Mouse (Mus musculus) intestine, embryonic 14.5 days (tissue): ENCODE data around the gene Nsun2. TPM values are rescaled to one million over a fixed set of nuclear protein-coding genes. Genes with fewer than 3 reads are reported as not detected.

Source experiments
- ATAC-seq: fragments of 200-750 bp; cut with Nextera tagmentation; replicated peaks from 2 replicates; pipeline ENCODE4 v1.8.0; 2017; ENCODE audit warnings: low read depth, moderate number of reproducible peaks, moderate TSS enrichment, moderate library complexity; ENCODE audit not compliant: low FRiP score, low TSS enrichment
- DNase-seq: peaks from one replicate; pipeline ENCODE4 v3.0.0-alpha.2; 2018; ENCODE audit warnings: low spot score
- H3K27ac ChIP-seq: fragments of 300-500 bp; sonication (generic); 2 replicates; pipeline ENCODE4 v1.5.1; 2014; ENCODE audit warnings: low read depth, mild to moderate bottlenecking, control low read depth
- H3K27me3 ChIP-seq: fragments of 300-500 bp; sonication (generic); replicated peaks from 2 replicates; pipeline ENCODE4 v1.6.1; 2014; ENCODE audit warnings: low read length, control low read depth; ENCODE audit not compliant: control insufficient read depth, insufficient read depth
- H3K36me3 ChIP-seq: fragments of 300-500 bp; sonication (generic); 2 replicates; pipeline ENCODE4 v1.6.1; 2014; ENCODE audit warnings: low read length, control low read depth; ENCODE audit not compliant: control insufficient read depth, insufficient read depth
- H3K4me1 ChIP-seq: fragments of 300-500 bp; sonication (generic); replicated peaks from 2 replicates; pipeline ENCODE4 v1.6.1; 2014; ENCODE audit warnings: low read length, control low read depth, mixed read lengths; ENCODE audit not compliant: control insufficient read depth, insufficient read depth
- H3K4me2 ChIP-seq: fragments of 300-500 bp; sonication (generic); 2 replicates; pipeline ENCODE4 v1.6.1; 2014; ENCODE audit warnings: low read length
- H3K4me3 ChIP-seq: fragments of 300-500 bp; sonication (generic); 2 replicates; pipeline ENCODE4 v1.5.1; 2014; ENCODE audit warnings: low read depth, low read length, control low read depth, mixed read lengths
- H3K9ac ChIP-seq: fragments of 300-500 bp; sonication (generic); 2 replicates; pipeline ENCODE4 v1.6.1; 2014; ENCODE audit warnings: mild to moderate bottlenecking, low read length
- H3K9me3 ChIP-seq: fragments of 300-500 bp; sonication (generic); 2 replicates; pipeline ENCODE4 v1.6.1; 2016; ENCODE audit warnings: low read length, control low read depth; ENCODE audit not compliant: control insufficient read depth
- WGBS: fragments of 180-500 bp; shearing (Covaris S2); extraction: QIAGEN DNeasy Blood & Tissue Kit; methylation state at CpG from one replicate; pipeline ENCODE4 v1.1.7; 2014; 5-methylcytosine and 5-hydroxymethylcytosine counted together
- polyA plus RNA-seq: library from polyadenylated mRNA; unstranded; fragments of >200 nt; fragmentation: Nextera tagmentation; extraction: Ambion mirVana; gene quantifications from 2 replicates; pipeline ENCODE4 v1.2.1, GENCODE M21; 2014

The Nsun2 gene
- polyA plus RNA-seq, 1 experiment from 2014 or later: 141 TPM

GRCm38 (mm10) chr13:69532101-69532892 is 1.2 kb upstream of the Nsun2 start:
- Histone ChIP-seq H3K4me2 (peak overlapping the region; percentile 85), H3K9me3 (no peaks in the 10 kb centered on the region), H3K27me3 (no peaks in the 10 kb centered on the region), H3K9ac (peak overlapping the region; percentile 88), H3K27ac (no peak overlapping the region), H3K36me3 (peaks cover 12% of the 10 kb centered on the region; the same call in 1 of the 2 replicates), H3K4me1 (peaks cover 36% of the 10 kb centered on the region), H3K4me3 (peak overlapping the region; percentile 96)
- 17% methylated on average over 14 of the region's 14 CpGs for WGBS
- ATAC-seq (no peak), DNase-seq (no peak)

DNA sequence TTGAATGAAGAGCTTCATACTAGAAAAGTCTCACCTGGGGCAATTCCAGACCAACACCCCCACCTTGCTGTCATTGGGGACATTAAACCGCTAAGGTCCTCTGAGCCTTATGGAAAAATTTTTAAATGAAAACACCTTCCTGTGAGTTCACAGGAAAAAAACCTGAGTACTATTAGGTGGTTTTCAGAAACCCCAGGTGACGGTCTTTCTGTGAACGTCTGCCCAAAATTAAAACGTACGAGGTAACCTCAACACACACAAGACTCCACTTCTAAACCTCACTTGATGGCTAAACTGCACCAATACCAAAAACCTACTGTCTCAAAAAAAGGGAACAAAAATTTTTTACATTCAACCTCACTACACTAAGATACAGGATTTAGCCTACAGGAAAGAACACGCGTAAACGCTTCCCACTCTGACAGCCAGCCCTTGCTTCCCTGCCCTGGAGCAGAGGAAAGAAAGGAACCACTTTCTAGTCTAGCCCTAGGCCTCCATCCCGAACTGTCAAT is 597 bp upstream of the Nsun2 start:
- 4% methylated on average over 9 of the region's 9 CpGs for WGBS
- H3K9ac ChIP-seq: peak overlapping the region; percentile 88
- H3K4me2 ChIP-seq: peak overlapping the region; percentile 85
- peaks cover 12% of the 10 kb centered on the region; the same call in 1 of the 2 replicates for H3K36me3 ChIP-seq
- no peaks in the 10 kb centered on the region for H3K27me3 ChIP-seq
- ATAC-seq: no peak
- peak overlapping the region; percentile 96 for H3K4me3 ChIP-seq
- H3K9me3 ChIP-seq: no peaks in the 10 kb centered on the region
- DNase-seq: no peak
- H3K4me1 ChIP-seq: peaks cover 36% of the 10 kb centered on the region
- peak overlapping the region; percentile 94 for H3K27ac ChIP-seq

GRCm38 (mm10) chr13:69534334-69534653 is 748 bp downstream of the Nsun2 start, which contains the start of gene Tent4a:
Gene Tent4a (minus strand): TSS chr13:69534617.
- DNase-seq (no peak), ATAC-seq (peak; percentile 88)
- Histone ChIP-seq H3K27ac (peak within 1 kb of the TSS; percentile 94), H3K27me3 (no peaks in the 10 kb centered on the region), H3K4me3 (peak within 1 kb of the TSS; percentile 96), H3K4me2 (peak within 1 kb of the TSS; percentile 85), H3K9me3 (no peaks in the 10 kb centered on the region), H3K4me1 (peaks cover 36% of the 10 kb centered on the region), H3K36me3 (peaks cover 8% of the 10 kb centered on the region; the same call in 1 of the 2 replicates), H3K9ac (peak within 1 kb of the TSS; percentile 88)
- WGBS: 0% methylated on average over 21 of the region's 57 CpGs

DNA sequence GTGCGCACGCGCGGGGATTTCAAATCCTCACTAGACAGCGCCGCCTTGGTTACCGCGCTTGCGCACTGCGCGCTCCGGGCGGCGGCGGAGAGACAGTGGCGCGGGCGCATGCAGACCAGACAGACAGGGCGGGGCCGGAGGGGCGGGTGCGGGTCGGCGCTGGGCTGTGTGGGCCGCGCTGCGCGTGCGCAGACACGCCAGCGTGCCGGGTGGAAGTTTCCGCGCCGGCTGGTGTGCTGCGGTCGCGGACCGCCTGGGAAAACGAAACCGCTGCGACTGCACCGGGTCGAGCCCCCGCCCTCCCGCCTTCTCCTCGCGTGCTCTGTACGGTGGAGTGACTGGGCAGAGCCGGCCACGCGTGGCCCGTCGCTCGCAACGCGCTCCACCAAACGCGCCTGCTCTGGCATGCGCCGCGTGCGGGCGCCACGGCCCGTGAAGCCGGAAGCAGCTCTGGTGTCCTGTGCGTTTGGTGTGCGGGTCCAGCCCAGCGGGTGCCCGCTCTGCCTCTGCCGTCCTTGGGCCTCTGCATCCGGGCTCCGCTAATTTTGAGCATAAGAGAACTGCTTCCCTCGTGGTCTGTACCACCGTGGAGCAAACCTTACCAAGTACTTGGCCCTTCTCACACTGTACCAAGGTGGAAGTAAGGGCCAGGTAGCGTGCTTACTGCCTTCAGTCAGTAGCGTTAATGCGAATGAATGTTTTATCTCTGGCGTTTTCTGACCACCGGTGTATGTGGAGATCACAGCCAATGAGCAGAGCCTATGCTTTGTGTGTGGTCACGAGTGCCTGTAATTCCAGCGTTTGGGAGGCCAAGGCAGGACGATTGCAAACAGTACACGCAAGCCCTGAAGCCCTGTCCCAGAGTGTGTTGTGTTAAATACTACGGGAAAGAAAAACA is 1.4 kb downstream of the Nsun2 start:
- Histone ChIP-seq H3K4me1 (peaks cover 36% of the 10 kb centered on the region), H3K4me3 (peak overlapping the region; percentile 96), H3K36me3 (peaks cover 7% of the 10 kb centered on the region; the same call in 1 of the 2 replicates), H3K9ac (peak overlapping the region; percentile 88), H3K4me2 (peak overlapping the region; percentile 80), H3K9me3 (no peaks in the 10 kb centered on the region), H3K27me3 (no peaks in the 10 kb centered on the region), H3K27ac (peak overlapping the region; percentile 94)
- DNase-seq (peak; percentile 93), ATAC-seq (peak; percentile 94)
- whole genome bisulfite sequencing: under 1% methylated on average over 70 of the region's 86 CpGs

GRCm38 (mm10) chr13:69536021-69536420 is 2.5 kb downstream of the Nsun2 start:
- DNase-seq (no peak), ATAC-seq (no peak)
- H3K9ac ChIP-seq: 0 out of 2 replicates have a peak overlapping the region, but pooled peaks have one; percentile 88
- H3K9me3 ChIP-seq: no peaks in the 10 kb centered on the region
- WGBS: 75% methylated on average over 4 of the region's 4 CpGs
- H3K4me3 ChIP-seq: no peak overlapping the region
- H3K27ac ChIP-seq: no peak overlapping the region
- peaks cover 31% of the 10 kb centered on the region for H3K4me1 ChIP-seq
- H3K4me2 ChIP-seq: peak overlapping the region; percentile 80
- no peaks in the 10 kb centered on the region for H3K36me3 ChIP-seq
- H3K27me3 ChIP-seq: no peaks in the 10 kb centered on the region

GRCm38 (mm10) chr13:69537366-69537765 is 3.8 kb downstream of the Nsun2 start:
- no peak for ATAC-seq
- WGBS: 80% methylated on average over 7 of the region's 7 CpGs
- H3K27ac ChIP-seq: no peak overlapping the region
- no peak for DNase-seq
- H3K9ac ChIP-seq: no peak overlapping the region
- no peak overlapping the region for H3K4me3 ChIP-seq
- peaks cover 23% of the 10 kb centered on the region for H3K4me1 ChIP-seq
- H3K4me2 ChIP-seq: no peak overlapping the region
- no peaks in the 10 kb centered on the region for H3K36me3 ChIP-seq
- no peaks in the 10 kb centered on the region for H3K27me3 ChIP-seq
- H3K9me3 ChIP-seq: no peaks in the 10 kb centered on the region

DNA sequence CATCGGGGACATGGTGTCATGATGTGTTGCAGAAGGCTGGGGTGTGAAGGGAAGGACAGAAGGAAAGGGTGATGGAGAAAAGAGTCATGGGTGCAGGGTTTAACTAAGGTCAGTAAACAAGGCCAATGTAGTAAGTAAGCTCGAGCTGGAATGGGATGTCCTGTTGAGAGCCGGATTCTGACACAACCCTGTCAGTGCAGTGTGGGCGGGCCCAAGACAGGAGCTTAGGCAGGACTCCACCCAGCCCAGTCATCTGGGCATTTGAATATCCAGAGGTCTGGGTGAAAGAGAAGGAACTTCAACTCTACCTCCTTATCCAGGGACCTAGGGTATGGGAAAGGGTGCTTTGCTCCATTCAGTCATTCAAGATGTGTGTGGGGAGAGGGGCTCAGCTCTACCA is 4.8 kb downstream of the Nsun2 start:
- DNase-seq (no peak), ATAC-seq (no peak)
- Histone ChIP-seq H3K9ac (no peak overlapping the region), H3K9me3 (no peaks in the 10 kb centered on the region), H3K4me2 (no peak overlapping the region), H3K4me3 (no peak overlapping the region), H3K4me1 (peaks cover 27% of the 10 kb centered on the region), H3K27me3 (no peaks in the 10 kb centered on the region), H3K27ac (no peak overlapping the region), H3K36me3 (no peaks in the 10 kb centered on the region)
- 23% methylated on average over 4 of the region's 4 CpGs for WGBS

DNA sequence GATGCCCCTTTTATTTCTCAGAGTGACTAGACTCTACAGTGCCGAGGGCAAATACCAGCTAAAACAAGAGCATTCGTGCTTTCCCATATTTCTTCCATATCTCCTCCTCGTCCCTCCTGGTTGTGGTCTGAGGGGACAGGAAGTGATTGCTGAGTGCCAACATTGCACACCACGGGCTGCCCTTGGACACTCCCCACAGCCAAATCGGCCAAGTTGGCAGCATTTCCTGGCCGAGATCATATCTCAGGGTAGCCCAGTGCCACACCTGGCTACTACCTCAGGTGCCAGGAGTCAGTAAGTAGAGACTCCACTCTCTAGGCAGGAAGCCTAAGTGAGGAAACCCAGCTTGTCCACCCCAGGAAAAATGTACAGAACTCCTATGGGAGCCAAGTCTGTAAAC is 7.7 kb downstream of the Nsun2 start:
- no peak overlapping the region for H3K4me2 ChIP-seq
- peaks cover 28% of the 10 kb centered on the region for H3K4me1 ChIP-seq
- H3K9ac ChIP-seq: no peak overlapping the region
- no peaks in the 10 kb centered on the region for H3K9me3 ChIP-seq
- DNase-seq: no peak
- H3K27ac ChIP-seq: no peak overlapping the region
- H3K27me3 ChIP-seq: no peaks in the 10 kb centered on the region
- 75% methylated on average over 6 of the region's 6 CpGs for WGBS
- no peaks in the 10 kb centered on the region for H3K36me3 ChIP-seq
- no peak overlapping the region for H3K4me3 ChIP-seq
- no peak for ATAC-seq
